Mouse (Mus musculus) 3T3-L1 (cell line): ENCODE data around the gene Thegl.
"Not testable (repeated sequence)": the region's sequence is repeated elsewhere in the genome, so short reads cannot be mapped to it uniquely, and the experiment has no call there.

ENCODE experiments used
- DNase-seq: peaks from one replicate; pipeline ENCODE4 v3.0.0-alpha.2; 2015; ENCODE audit warnings: low read depth, low spot score

The Thegl gene

DNA sequence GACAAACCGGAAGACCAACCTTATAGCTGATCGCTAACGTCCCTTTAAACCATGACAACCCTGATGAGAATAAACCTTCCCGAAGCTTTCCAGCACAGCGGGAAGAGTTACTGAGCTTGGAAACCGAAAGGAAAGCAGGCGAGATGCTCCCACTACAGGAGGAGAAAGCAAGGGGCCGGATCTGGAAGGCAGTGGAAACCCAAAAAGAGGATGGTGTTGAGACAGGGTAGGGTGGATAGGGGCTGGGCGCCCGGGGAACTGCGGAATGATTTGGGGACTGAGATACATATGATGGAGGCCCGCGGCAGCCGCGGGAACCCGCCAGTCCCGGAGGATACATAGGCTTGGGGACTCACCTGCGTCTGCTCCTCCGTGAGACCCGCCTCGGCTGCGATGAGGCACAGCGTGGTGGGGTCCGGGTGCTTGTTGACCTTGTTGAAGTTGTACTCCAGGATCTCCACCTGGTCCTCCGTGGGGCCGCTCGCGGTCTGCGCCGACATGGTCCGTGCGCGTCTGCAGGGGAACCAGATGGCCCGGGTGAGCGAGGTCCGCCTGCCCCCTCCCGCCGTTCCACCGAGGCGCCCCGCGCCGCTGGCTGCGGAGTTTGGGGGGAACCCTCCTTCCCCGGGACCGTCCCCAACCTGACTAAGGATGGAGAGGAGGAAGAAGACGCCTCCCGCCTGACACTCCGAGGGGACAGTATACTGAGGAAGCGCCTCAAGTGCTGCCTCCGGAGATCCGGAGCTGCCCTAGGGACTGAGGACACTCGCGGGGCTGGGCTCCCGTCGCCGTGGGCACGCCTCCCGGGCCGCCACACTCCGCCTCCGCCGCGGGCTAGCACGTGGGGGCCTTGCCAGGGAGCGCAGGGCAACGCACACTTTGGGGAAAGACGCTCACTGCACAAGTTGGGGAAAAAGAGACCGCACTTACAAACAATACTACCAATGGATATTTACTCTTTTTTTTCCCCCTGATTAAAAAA is 79.0 kb downstream of the Thegl start:
- no peak for DNase-seq

DNA sequence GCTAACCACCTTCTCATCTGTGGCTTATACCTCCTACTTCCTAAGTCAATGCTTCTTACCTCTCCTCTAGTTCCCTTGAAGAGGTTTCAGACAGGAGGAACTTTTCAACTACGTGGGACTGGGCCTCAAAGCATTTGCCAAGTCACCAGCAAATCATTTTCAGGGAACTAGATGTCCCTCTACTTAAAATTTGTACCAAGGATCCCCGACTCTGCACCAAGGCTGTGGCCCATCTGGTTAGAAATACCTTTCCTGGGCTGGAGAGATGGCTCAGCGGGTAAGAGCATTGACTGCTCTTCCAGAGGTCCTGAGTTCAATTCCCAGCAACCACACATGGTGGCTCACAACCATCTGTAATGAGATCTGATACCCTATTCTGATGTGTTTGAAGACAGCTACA is 80.4 kb downstream of the Thegl start:
- DNase-seq, result not testable (repeated sequence)

DNA sequence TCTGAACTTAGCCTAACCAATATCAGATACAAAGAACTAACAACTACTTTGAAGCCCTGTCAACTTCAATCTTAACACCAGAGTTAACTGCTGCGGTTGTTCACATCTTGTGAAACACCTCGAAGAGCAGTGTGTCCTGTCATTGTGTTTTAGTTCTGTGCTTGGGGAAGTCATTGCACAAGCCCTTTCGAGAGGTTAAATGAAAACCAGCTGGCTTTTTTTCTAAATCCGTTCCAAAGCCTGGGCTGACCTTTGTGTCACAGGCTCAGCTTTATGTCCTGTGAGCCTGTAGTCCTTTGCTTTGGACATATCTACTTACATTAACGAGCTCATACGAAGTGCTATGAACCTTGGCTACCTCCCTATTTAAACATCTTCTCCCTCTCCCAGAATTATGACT is 81.9 kb downstream of the Thegl start:
- DNase-seq, result no peak

DNA sequence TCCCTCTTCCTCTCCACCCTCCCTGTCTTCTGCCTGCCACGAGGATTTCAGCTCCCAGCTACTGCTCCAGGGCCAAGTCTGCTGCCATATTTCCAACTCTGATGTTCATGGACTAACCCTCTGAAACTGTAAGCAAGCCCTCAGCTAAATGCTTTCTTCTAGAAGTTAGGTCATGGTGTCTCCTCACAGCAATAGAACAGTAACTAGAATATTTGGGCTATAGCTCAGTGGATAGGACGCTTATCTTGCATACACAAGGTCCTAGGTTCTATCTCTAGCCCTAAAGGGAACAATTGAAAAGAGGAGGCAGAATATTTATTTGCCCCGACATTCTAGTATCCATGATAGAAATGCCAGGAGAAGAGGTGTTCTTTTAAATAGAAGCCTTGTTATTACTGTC is 83.1 kb downstream of the Thegl start:
- DNase-seq, result no peak

DNA sequence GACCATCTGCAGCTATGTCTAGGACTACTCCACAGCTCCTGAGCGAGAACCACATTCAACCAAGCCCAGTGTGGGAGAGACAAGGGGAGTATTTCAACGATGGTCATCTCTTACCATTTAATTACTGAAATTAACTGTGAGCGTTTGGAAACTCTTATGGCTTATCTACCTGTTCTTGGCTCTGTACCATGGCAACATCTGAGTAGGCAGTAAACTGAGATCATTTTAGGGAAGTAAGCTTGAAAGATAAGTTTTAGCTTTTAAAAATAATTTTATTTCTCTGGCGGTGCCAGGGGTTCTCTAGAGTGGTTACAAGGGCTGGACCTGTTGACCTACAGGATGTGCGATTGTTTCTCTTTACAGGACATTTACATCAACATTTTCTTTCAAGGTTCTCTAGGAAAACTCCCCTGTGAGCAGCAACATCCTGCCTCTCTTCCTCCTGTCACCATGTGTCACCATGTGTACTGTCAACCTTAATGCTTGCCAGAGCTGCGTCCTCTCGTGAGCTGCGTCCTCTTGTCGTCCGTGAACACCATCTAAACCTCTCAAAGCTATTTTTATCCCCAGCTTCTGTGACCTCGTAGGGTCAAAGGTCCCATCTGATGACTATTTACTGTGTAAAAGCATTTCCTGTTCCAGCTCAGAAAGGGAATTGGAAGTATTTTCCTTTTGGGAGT is 83.6 kb downstream of the Thegl start:
- DNase-seq, result no peak

DNA sequence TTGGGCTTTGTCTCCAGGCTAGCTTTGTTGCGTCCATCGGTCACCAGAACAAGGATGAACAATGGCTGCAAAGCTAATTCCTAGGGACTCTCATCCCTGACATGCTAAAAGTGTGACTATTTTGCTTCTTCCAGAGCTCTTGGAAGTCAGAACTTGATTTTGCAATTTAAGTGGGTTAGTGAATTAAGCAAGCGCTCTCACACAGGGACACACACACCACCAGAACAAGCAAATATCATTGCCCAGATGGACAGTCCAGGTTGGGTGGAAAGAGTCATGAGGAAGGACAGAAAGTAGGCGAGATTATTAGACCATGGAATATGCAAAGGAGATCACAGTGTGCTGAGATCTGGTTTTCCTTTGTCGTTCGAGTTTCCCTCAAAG is 84.2 kb downstream of the Thegl start:
- no peak for DNase-seq

DNA sequence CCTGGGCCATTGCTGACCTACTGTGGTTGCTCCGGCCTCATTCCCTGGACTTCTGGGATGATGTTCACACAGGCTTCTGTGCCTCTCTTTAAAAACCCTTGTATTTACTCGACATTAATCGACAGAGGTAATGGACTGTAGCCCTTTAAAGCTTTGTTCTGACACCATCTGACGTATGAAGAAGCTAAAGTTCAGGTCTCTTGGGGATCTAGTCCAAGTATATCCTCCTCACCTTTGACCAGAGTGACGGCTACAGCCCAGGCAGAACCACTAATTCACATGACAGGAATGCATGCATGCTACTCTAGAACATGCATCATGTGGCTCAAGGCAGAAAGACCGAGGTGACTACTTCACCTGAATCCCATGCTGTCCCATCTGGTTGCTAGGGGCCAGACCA is 84.9 kb downstream of the Thegl start:
- no peak for DNase-seq

DNA sequence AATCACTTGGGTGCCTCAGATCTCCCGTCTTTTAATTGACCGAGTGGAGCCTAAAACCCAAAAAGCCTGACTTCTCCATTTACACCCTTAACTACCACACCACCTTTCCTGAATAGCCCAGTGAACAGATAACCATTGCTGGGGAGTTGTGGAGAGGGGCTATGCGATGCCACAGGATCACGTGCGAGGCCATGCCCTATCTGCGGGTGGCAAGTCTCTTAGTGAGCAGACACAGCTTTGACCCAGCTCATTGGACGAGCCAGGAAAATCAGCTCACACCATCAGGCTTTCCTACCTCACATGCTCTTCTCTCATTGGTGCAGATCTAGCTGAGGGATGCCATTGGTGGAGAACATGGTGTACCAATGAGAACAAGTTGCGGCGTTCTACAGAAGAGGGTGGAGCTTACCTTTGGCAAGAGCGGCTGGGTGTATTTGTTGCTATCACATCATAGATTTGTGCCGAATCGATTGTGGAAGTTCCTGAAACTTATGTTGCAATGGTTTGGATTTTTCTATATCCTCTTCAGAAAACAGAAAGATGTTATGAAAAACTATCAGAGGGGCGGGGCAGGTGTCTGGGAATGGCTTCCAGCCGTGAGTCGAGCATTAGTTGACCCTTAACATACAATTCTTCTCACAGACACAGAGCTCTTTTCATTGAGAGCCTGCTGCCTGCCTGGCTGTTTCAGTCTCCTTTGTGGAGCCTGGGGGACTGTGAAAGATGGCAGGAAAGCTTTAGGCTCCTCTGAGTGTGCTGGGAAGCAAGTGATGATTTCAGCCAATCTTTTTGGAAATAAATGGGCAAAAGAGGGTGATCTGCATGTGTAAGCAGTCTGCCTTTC is 86.9 kb downstream of the Thegl start:
- DNase-seq, result no peak

DNA sequence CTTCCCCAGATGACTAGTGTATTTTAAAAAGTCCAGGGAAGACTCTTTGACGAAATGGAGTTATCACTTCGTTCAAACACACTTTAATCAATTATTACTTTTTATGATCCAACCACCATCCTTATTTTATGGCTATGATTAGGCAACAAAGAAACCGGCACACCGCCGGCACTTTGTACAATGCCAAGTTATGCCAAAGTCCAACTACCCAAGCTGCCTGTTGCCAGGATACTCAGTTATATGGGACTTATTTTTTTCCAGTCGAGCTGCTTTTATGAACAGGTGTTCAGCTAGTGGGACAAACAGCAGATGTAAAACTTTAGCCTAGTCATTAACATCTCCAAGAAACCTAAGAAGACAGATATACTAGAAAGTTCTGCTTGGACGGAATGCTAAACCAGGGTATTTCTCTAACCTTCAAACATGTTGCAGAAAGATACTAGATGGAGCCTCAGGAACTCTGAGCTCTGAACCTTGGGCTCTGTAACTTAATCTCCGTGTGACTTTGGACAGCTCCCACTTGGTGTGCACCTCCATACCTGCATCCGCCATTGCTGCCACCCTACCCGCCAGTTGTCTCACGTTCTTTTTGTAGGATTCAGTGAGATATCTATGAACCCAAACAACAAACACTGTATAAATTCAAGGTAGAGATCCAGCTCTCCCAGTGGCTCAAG is 91.5 kb downstream of the Thegl start:
- no peak for DNase-seq

DNA sequence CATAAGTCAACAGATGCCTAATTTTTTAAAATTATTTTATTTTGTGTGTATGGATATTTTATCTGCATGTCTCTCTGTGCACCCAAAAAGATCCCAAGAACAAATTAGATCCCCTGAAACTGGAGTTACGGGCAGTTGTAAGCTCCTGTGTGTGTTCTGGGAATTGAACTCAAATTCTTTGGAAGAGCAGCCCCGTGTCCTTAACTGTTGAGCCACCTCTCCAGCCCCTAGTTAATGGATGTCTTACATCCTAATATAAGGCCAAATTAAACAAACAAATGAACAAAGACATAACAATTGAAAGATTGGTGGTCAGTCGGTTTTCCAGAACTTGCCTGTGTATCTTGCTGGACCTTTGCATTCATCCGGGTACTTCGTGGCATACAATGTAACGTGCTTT is 93.0 kb downstream of the Thegl start:
- DNase-seq, result no peak

DNA sequence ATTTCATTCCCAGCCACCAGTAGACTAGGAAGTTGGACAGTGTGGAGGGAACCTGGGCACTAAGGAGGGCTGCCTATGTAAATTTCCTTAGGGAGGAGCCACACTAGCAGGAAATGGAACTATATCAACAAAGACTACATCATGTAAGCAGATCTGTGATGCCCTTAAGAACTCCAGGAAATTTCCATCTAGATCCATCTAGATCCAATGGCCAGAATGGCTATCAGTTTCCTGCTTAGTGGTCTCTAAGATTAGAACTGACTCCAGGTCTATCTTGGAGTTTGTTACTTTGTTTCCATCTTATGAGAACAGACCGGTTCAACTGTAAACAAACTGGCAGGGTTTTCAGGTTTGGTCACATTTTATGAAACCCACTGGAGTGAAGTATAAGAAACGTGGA is 94.0 kb downstream of the Thegl start:
- no peak for DNase-seq
